Mouse (Mus musculus): ENCODE results near the gene Gm20547.
A peak's percentile ranks its signal among the peaks of the same experiment; 100 is the strongest.

Gene Gm20547

GRCm38 (mm10) chr17:34895724-34896123 is 13.9 kb upstream of the Gm20547 start:
- DNase-seq, result no peak

DNA sequence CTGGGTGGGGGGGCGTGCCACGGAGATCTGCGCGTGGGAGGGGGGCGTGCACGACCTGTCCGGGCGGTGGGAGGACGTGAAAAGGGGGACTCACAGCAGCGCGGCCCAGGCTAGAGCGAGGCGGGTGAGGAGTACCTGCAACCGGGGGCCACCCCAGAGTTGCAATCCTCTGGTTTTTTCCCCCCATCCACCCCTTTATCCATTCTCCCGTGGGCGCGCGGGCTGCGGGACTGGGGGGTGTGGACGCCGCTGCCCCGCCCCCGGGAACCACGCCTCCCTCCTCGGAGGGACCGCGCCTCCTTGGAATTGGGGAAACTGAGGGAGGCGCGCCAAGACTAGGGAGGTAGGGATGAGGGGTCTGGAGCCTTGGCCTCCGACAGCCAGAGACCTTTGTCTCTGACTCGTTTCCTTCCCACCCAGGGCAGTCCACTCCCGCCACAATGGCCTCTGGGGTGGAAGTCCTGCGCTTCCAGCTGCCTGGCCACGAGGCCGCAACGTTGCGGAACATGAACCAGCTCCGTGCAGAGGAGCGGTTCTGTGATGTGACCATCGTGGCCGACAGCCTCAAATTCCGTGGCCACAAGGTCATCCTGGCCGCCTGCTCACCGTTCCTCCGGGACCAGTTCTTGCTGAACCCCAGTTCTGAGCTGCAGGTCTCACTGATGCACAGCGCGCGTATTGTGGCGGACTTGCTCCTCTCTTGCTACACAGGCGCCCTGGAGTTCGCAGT is 13.1 kb upstream of the Gm20547 start:
- DNase-seq, result peak; percentile 45

GRCm38 (mm10) chr17:34894074-34894597 is 12.3 kb upstream of the Gm20547 start:
- peak; percentile 94 for DNase-seq

DNA sequence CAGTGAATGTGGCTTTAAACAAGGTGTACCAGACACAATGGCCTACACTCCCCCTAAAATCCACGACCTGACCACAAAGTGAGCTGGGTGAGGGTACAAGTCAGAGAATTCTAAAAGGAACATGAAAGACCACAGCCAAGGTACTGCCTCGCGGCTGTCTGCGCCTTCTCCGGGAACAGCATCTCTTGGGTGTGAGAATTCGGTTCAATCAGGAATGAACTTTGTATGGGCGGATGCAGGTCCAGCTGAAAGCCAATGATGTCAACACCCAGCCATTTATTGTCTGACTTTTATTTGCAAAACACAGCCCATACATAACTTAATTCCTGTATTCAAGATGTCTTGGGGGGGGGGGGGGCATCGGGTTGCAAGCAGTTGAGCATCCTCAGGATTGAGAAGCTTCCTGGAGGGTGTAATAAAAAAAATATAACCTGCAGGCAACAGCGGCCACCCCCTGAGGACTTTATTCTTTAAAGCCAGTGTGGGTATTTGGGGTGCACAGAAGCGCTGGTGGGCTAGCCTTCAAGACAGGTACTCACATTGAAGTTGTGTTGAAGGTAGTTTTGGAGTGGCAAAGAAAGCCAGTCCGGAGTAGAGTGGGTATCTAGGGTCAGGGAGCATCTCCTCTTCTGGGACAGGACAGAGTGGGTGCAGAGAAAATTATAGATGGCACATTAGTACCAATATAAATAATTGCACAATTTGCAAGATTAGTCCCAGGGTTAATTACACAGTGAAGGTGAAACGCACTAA is 11.4 kb upstream of the Gm20547 start:
- DNase-seq, result no peak

DNA sequence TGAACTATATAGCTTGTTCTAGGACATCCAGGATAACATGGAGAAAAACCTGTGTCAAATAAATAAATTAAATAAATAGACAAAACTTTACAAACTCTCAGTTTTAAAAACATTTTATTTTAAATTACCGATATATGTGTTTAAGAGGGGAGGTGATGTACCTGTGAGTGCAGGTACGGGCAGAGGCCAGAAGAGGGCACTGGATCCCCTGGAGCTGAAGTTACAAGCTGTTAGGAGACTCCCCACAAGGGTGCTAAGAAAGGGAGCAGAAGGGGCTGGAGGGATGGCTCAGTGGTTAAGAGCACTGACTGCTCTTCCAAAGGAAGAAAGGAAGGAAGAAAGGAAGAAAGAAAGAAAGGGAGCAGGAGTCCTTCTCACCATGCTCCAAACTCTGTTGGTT is 9.5 kb upstream of the Gm20547 start:
- no peak for DNase-seq

DNA sequence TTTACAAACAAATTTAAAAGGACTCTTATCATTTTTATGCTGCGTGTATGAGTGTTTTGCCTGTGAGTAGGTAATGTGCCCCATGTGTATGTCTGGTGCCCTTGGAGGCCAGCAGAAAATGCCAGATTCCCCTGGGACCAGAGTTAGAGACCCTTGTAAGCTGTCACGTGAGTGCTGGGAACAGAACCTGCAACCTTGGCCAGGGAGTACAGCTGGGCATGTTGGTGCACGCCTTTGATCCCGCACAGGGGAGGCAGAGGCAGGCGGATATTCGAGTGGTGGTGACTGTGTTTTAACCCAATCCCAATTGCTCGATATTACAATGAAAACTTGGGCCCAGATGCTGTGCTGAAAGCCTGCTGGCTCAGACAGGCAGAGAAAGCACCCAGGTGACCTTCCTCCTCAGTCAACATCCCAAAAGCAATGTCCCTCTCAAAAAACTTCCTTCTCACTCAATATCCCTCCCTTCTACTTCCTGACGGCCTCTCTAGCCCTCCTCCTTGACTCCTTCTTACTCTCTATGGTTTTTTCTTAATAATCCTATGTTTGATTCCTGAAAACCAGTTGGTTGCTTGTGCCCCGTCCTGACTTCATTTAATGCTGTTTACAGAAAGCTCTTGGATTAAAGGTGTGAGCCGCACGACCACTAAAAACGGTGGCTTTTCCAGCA is 8.4 kb upstream of the Gm20547 start:
- no peak for DNase-seq

- DNase-seq, result no peak
Measured at GRCm38 (mm10) chr17:34887942-34888341, 6.1 kb upstream of the Gm20547 start.

GRCm38 (mm10) chr17:34885615-34886014 is 3.8 kb upstream of the Gm20547 start:
- no peak for DNase-seq

DNA sequence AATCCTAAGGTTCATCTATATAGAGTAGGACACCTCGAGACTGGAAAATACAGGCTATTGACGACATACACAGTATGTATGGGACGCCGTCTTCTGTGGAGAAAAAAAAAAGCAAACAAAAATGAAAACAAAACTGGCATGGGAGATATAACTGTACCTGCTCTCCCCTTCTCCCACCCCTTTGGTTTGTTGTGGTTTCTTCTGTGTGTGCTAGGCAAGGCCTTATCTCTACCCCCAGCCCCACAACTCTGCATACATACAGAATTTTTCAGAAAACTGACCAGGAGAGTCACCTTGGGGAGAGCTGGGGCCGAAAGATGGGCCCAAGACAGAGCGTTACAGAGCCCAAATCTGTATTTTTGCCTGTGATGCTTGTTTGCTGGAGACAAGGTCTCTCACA is 2.9 kb upstream of the Gm20547 start:
- no peak for DNase-seq

- no peak for DNase-seq
Measured at GRCm38 (mm10) chr17:34883332-34883731, 1.5 kb upstream of the Gm20547 start.

DNA sequence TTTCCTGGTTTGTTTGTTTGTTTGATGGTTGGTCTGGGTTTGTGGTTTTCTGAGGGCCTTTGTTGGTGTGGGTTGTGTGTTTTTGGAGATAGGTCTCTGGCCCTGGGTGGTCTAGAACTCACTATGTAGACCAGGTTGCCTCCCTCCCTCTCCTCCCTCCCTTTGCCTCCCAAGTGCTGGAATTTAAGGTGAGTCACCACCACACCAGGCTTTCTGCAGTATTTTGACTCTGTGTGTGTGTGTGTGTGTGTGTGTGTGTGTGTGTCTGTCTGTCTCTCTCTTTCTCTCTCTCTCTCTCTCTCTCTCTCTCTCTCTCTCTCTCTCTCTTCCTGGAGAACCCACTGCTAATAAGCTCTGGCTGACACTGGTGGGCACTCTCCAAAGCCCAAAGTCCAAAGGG is 676 bp downstream of the Gm20547 start:
- DNase-seq, result no peak

GRCm38 (mm10) chr17:34879336-34879879 is 2.4 kb downstream of the Gm20547 start, which contains the start of gene Zbtb12:
Gene Zbtb12 (plus strand): TSS chr17:34879483.
- no peak for DNase-seq

GRCm38 (mm10) chr17:34874321-34874720 is 7.5 kb downstream of the Gm20547 start:
- no peak for DNase-seq

GRCm38 (mm10) chr17:34865981-34866380 is 15.9 kb downstream of the Gm20547 start:
- DNase-seq, result no peak

DNA sequence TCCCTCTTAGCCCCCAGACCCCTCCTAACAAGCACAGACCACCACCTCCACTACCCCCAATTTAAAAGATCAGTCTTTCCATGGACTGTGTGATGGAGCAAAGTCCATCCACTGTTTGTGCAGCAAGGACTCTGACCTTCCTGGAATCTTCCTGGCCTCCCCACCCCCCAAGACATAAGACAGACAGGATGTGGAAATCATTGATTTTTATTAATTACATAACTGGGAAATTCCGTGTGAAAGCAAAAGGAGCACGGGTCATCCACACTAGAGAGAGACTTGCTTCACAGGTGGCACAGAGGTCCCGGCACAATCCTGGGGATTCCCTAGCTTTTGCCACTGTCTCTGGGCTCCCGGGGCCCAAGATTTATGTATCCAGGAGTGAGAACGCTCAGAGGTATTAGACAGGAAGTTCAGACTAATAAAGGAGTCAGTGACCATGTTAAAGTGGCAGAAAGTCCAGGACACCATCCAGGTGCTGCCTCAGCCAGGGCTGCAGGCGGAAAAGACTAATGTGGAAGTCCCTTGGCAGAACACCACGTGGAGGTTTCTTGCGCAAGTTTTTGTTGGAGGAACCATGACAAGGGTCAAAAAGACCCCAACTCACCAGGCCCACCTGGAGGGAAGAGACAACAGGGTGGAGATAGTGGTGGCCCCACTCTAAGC is 19.3 kb downstream of the Gm20547 start, which contains the start of gene Cfb:
Gene Cfb, minus strand, starts transcription at position 103 of the 666 bp plus-strand sequence.
- DNase-seq, result no peak

DNA sequence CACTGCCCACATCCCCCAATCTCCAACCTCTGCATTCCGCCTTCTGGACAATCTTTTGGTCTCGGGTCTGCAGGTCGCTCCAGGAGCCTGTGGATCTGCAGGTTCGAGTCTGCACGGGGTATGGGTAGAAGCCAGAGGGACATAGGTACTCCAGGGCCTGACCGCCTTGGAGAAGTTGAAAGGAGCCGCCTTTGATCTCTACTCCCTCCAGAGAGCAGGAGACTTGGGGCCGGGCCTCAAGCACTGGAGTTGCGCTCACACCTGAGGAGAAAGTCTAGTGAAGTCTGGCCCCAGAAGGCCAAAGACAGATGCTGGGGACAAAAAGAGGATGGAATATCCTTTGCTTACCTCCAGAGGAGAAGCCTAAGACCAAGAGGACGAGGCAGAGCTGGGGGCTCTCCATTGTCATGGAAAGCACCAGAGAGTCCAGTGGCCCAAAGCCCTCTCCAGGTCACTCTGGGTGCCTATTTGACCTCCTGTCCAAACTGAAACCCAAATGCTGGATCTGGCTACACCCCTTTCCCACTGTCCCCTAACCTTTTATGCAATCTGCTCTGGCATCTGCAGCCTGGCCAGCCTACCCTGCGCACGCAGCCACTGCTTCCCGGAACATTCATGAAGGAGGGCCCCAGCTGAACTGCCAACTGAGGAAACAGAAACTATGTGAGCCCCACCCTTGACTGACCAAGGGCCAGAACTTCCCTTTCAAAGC is 20.0 kb downstream of the Gm20547 start:
- DNase-seq, result peak; percentile 69

DNA sequence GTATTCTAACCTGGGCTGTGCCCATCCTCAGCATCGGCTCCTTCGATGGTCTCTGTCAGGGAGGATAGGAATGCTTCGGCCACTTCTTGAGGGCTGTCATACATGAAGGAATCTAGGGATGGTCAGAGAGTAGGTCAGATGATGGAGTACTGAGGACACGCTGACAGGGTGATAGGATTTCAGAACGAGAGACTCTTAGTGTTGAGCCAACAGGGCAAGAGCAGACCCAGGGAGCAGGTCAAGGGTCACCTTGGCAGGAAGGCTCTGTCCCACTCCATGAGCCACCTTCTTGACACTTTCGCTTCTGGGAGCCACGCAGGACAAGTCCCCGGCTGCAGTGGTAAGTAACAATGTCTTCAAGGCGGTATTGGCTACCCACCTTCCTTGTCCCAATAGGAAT is 21.3 kb downstream of the Gm20547 start:
- DNase-seq, result no peak

DNA sequence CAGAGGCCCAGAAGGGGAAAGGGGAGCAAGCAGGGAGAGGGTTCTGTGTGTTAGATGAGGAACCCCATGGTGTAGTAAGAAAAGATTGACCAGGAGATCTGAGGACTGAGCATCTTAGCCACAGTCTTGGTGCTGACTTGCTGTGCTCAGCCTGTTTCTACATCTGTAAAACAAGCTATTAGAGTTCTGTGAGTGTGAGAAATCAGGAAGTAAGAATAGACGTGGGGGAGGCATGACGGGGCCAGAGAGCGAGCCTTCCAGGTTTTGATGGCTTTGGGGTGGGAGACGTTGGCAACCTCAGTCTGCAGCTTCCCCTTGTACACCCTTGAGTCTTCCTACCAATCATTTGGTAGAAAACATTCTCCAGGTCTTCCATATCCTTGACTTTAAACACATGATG is 23.2 kb downstream of the Gm20547 start:
- DNase-seq, result no peak

GRCm38 (mm10) chr17:34855825-34856224 is 26.0 kb downstream of the Gm20547 start:
- peak; percentile 71 for DNase-seq

- no peak for DNase-seq
Measured at GRCm38 (mm10) chr17:34854761-34855160, 27.1 kb downstream of the Gm20547 start.

DNA sequence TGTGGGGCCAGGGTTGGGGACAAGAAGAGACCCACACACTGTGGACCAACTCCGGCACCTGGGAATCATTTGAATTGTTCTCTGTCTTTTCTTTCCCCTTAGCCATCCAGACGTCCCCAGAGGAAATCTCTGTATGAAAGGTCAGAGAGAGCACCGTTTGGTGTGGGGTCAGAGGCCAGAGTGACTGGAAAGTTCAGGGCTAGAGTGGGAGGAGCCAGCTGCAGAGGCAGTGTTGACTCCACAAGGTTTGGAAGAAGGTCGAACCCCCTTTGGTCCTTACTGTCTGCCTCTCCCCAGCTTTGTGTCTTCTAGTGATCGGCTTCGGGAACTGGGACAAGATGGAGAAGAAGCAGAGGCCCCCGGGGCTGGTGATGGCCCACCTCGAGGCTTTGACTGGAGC is 28.3 kb downstream of the Gm20547 start:
- no peak for DNase-seq
